Mouse (Mus musculus): ENCODE data around the gene Luzp2. TPM values are rescaled to one million over a fixed set of nuclear protein-coding genes. Genes with fewer than 3 reads are reported as not detected.
"Not testable (repeated sequence)": the region's sequence is repeated elsewhere in the genome, so short reads cannot be mapped to it uniquely, and the experiment has no call there.

Luzp2 gene
- polyA plus RNA-seq, 1 experiment from 2014 or later = 0.38 TPM

DNA sequence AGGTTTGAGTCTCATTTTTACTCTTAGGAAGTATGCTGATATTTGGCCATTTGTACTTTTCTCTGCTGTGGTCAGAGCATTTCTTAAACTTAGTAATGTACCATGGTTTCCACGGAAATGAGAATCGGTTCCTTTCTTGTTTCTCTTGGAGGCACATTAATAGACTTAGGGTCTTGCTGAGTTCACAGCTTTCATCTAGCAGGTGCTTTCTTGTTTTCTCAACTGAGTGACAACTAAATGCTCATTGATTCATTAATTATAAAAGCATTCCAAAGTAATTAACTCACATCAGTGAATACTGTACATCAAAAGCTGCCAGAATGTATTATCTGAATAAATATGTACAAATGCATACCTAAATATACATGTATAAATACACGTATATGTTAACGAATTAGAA, 127.4 kb downstream of the Luzp2 start:
- H3K9ac ChIP-seq (ENCODE audit: low read depth, low read length) = no peak overlapping the region
- H3K9me3 ChIP-seq (ENCODE audit: control insufficient read depth) = no peaks in the 10 kb centered on the region
- H3K4me2 ChIP-seq (replicated peaks; ENCODE audit: low read depth) = no peak overlapping the region
- no peak overlapping the region for H3K4me3 ChIP-seq (ENCODE audit: low read depth, low read length)
- H3K27ac ChIP-seq (ENCODE audit: low read depth, low read length) = no peak overlapping the region
- ATAC-seq = no peak
- TF ChIP-seq CTCF (IDR thresholded peaks at IDR 0.05; ENCODE audit: low read depth) = no peak
- H3K27me3 ChIP-seq (replicated peaks; ENCODE audit: control insufficient read depth, insufficient read depth, low read length) = no peaks in the 10 kb centered on the region
- H3K36me3 ChIP-seq (ENCODE audit: control insufficient read depth, insufficient read depth) = no peaks in the 10 kb centered on the region
- no peaks in the 10 kb centered on the region for H3K4me1 ChIP-seq (replicated peaks; ENCODE audit: control insufficient read depth, insufficient read depth, low read length)
- 86% methylated on average over 4 of the region's 4 CpGs for WGBS

DNA sequence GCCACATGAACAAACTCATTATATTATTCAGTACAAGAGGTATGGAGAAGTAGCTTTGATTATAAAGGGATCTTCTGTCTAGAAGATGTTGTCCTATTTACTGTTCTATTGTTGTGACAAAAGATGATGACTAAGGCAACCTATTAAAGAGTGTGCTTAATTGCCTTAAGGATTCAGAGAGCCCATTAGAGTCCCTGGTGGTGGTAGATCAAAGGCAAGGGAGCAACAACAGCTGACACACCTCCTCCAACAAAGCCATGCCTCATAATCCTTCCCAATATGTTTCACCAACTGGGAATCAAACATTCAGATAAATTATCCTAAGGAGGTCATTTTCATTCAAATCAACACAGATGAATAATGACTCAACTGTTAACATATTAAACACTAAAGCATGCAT, 142.1 kb downstream of the Luzp2 start:
- H3K9ac ChIP-seq (ENCODE audit: low read depth, low read length) = no peak overlapping the region
- no peak for TF ChIP-seq CTCF (IDR thresholded peaks at IDR 0.05; ENCODE audit: low read depth)
- no peak overlapping the region for H3K4me2 ChIP-seq (replicated peaks; ENCODE audit: low read depth)
- no peak overlapping the region for H3K4me3 ChIP-seq (ENCODE audit: low read depth, low read length)
- H3K36me3 ChIP-seq (ENCODE audit: control insufficient read depth, insufficient read depth) = no peaks in the 10 kb centered on the region
- no peak overlapping the region for H3K27ac ChIP-seq (ENCODE audit: low read depth, low read length)
- H3K4me1 ChIP-seq (replicated peaks; ENCODE audit: control insufficient read depth, insufficient read depth, low read length) = no peaks in the 10 kb centered on the region
- H3K9me3 ChIP-seq (ENCODE audit: control insufficient read depth) = no peaks in the 10 kb centered on the region
- no peak for ATAC-seq
- no peaks in the 10 kb centered on the region for H3K27me3 ChIP-seq (replicated peaks; ENCODE audit: control insufficient read depth, insufficient read depth, low read length)

DNA sequence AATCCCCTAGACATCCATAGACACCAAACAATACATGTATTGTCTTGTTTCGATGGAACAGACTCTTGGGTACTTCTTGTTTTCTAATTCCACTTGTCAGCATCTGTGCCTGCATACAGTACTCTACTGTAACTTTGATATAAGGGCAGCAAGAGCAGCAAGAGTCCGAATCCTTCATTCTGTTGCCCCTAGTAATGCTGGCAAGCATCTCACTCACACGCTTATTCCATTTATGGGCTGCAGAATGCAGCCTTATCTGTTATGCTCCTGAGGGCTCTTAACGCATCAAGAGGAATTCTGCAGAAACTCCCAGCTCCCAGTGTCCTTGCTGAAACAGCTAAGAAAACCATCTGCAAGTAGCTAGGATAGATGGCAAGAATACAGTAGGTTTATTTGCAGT, 145.3 kb downstream of the Luzp2 start:
- Histone ChIP-seq H3K4me3 (ENCODE audit: low read depth, low read length) (no peak overlapping the region), H3K9ac (ENCODE audit: low read depth, low read length) (no peak overlapping the region), H3K36me3 (ENCODE audit: control insufficient read depth, insufficient read depth) (no peaks in the 10 kb centered on the region), H3K27ac (ENCODE audit: low read depth, low read length) (no peak overlapping the region), H3K4me2 (replicated peaks; ENCODE audit: low read depth) (no peak overlapping the region), H3K27me3 (replicated peaks; ENCODE audit: control insufficient read depth, insufficient read depth, low read length) (no peaks in the 10 kb centered on the region), H3K4me1 (replicated peaks; ENCODE audit: control insufficient read depth, insufficient read depth, low read length) (no peaks in the 10 kb centered on the region), H3K9me3 (ENCODE audit: control insufficient read depth) (no peaks in the 10 kb centered on the region)
- ATAC-seq = no peak
- WGBS = 63% methylated on average over 4 of the region's 4 CpGs
- no peak for TF ChIP-seq CTCF (IDR thresholded peaks at IDR 0.05; ENCODE audit: low read depth)

DNA sequence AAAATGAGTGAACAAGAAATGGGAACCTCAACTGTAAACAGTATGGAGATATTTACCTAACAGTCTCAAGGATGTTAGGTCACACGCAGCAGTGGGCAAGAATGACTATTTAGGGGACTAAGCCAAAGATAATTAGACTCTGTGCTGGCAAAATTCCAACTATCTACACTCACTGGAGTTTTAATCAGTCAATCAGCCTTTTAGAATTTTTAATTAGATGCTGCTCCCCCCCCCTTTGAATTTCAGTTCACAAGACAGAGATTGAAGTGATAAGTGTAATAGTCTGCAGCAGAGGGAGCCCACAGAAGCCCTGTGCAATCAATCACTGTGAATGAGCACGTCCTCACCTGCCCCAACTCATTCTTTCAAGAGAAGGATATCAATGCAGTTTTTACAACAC, 165.1 kb downstream of the Luzp2 start:
- Histone ChIP-seq H3K4me2 (replicated peaks; ENCODE audit: low read depth) (no peak overlapping the region), H3K9ac (ENCODE audit: low read depth, low read length) (no peak overlapping the region), H3K36me3 (ENCODE audit: control insufficient read depth, insufficient read depth) (no peaks in the 10 kb centered on the region), H3K4me1 (replicated peaks; ENCODE audit: control insufficient read depth, insufficient read depth, low read length) (no peaks in the 10 kb centered on the region), H3K9me3 (ENCODE audit: control insufficient read depth) (no peaks in the 10 kb centered on the region), H3K27me3 (replicated peaks; ENCODE audit: control insufficient read depth, insufficient read depth, low read length) (no peaks in the 10 kb centered on the region), H3K4me3 (ENCODE audit: low read depth, low read length) (no peak overlapping the region), H3K27ac (ENCODE audit: low read depth, low read length) (no peak overlapping the region)
- 54% methylated on average over 2 of the region's 2 CpGs for WGBS
- TF ChIP-seq CTCF (IDR thresholded peaks at IDR 0.05; ENCODE audit: low read depth) = no peak
- no peak for ATAC-seq

DNA sequence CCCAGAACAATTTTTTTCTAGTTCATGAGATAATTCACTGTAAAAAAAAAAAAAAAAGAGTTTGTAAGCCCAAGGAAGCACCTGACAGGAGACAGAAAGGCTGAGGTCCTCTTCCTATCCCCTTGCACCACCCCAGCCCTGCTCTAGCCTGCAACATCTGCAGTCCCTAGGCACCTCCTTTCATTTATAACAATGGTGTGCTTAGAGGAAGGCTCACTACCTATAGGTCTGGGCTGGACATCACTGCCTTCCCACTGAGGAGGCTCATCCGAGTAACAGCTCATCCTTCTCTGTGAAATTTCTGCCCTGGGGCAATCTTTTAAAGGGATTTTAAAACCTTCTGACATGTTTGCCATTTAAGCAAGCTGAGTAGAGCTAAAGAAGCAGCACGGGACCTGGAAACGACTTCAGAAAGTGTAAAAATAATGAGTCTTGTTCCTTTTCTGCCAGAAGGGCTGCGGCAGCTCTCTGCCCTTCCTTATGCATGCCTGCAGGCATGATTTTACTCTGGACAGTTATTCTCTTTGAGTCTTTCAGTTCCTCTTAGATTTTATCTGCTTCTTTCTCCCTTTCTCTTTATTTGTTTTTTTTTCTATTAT, 174.0 kb downstream of the Luzp2 start:
- Histone ChIP-seq H3K9me3 (ENCODE audit: control insufficient read depth) (no peaks in the 10 kb centered on the region), H3K4me3 (ENCODE audit: low read depth, low read length) (no peak overlapping the region), H3K27me3 (replicated peaks; ENCODE audit: control insufficient read depth, insufficient read depth, low read length) (no peaks in the 10 kb centered on the region), H3K9ac (ENCODE audit: low read depth, low read length) (no peak overlapping the region), H3K27ac (ENCODE audit: low read depth, low read length) (no peak overlapping the region), H3K36me3 (ENCODE audit: control insufficient read depth, insufficient read depth) (no peaks in the 10 kb centered on the region), H3K4me1 (replicated peaks; ENCODE audit: control insufficient read depth, insufficient read depth, low read length) (no peaks in the 10 kb centered on the region), H3K4me2 (replicated peaks; ENCODE audit: low read depth) (no peak overlapping the region)
- TF ChIP-seq CTCF (IDR thresholded peaks at IDR 0.05; ENCODE audit: low read depth) = no peak
- 62% methylated on average over 4 of the region's 4 CpGs for WGBS
- no peak for ATAC-seq

DNA sequence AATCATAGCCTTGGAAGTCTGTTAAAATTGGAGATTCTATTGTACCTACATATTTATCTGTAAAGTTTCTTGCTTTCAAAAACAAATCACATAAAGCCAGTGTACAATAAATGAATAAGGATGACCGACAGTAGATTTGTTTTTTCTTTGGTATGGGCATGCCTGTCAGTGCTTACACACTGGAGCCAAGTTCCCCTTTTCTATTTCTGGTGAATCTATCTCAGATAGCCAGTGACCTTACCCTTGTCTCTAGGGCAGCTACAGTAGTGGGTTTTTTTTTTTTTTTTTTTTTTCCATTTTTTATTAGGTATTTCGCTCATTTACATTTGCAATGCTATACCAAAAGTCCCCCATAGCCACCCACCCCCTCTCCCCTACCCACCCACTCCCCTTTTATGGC, 298.6 kb downstream of the Luzp2 start:
- H3K9ac ChIP-seq (ENCODE audit: low read depth, low read length); H3K4me3 ChIP-seq (ENCODE audit: low read depth, low read length); H3K4me2 ChIP-seq (replicated peaks; ENCODE audit: low read depth); H3K27me3 ChIP-seq (replicated peaks; ENCODE audit: control insufficient read depth, insufficient read depth, low read length); H3K27ac ChIP-seq (ENCODE audit: low read depth, low read length); H3K36me3 ChIP-seq (ENCODE audit: control insufficient read depth, insufficient read depth); H3K4me1 ChIP-seq (replicated peaks; ENCODE audit: control insufficient read depth, insufficient read depth, low read length); H3K9me3 ChIP-seq (ENCODE audit: control insufficient read depth); ATAC-seq: not testable (repeated sequence)
- WGBS = 94% methylated on average over 1 of the region's 2 CpGs

DNA sequence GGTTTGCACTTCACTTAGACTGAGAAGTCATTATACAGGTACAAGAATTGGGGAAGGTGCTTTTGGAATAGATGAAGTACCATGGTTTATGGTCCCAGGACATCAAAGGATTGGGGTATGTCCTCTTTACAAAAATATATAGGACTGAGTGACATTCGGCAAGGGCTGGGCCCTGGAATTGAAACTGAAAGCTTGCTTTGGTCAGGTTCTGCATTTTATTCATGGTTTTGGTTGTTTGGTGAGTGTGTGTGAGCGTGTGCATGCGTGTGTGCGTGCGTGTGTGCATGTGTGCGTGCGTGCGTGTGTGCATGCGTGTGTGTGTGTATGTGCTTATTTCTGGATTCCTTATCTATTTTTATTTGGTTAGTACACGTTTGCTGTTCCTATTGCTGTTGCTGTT, 353.6 kb downstream of the Luzp2 start:
- H3K27me3 ChIP-seq (replicated peaks; ENCODE audit: control insufficient read depth, insufficient read depth, low read length) = no peaks in the 10 kb centered on the region
- TF ChIP-seq CTCF (IDR thresholded peaks at IDR 0.05; ENCODE audit: low read depth) = no peak
- 87% methylated on average over 10 of the region's 10 CpGs for whole genome bisulfite sequencing
- H3K36me3 ChIP-seq (ENCODE audit: control insufficient read depth, insufficient read depth) = no peaks in the 10 kb centered on the region
- no peaks in the 10 kb centered on the region for H3K4me1 ChIP-seq (replicated peaks; ENCODE audit: control insufficient read depth, insufficient read depth, low read length)
- H3K27ac ChIP-seq (ENCODE audit: low read depth, low read length) = no peak overlapping the region
- H3K9me3 ChIP-seq (ENCODE audit: control insufficient read depth) = no peaks in the 10 kb centered on the region
- H3K4me3 ChIP-seq (ENCODE audit: low read depth, low read length) = no peak overlapping the region
- no peak overlapping the region for H3K4me2 ChIP-seq (replicated peaks; ENCODE audit: low read depth)
- H3K9ac ChIP-seq (ENCODE audit: low read depth, low read length) = no peak overlapping the region
- no peak for ATAC-seq

All from intestine, postnatal 0 days (tissue).